Mouse (Mus musculus): ENCODE measurements around the gene Gm7579. TPM values are rescaled to one million over a fixed set of nuclear protein-coding genes. Genes with fewer than 3 reads are reported as not detected.
"Not testable (repeated sequence)": the region's sequence is repeated elsewhere in the genome, so short reads cannot be mapped to it uniquely, and the experiment has no call there.

The Gm7579 gene
- polyA plus RNA-seq, 1 experiment from 2014 or later = not detected

DNA sequence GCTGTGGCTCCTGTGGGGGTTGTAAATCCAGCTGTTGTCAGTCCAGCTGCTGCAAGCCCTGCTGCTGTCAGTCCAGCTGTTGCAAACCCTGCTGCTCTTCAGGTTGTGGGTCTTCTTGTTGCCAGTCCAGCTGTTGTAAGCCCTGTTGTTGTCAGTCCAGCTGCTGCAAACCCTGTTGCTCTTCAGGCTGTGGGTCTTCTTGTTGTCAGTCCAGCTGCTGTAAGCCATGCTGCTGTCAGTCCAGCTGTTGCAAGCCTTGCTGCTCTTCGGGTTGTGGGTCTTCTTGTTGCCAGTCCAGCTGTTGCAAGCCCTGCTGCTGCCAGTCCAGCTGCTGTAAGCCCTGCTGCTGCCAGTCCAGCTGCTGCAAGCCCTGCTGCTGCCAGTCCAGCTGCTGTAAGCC lies 477 bp downstream of the Gm7579 start:
- not testable (repeated sequence) for H3K9me3 ChIP-seq (replicated peaks); H3K4me3 ChIP-seq; H3K4me1 ChIP-seq (replicated peaks); H3K9ac ChIP-seq; H3K4me2 ChIP-seq; H3K36me3 ChIP-seq; H3K27ac ChIP-seq (ENCODE audit: poor library complexity, severe bottlenecking); ATAC-seq (ENCODE audit: insufficient number of reproducible peaks, low FRiP score)
- H3K27me3 ChIP-seq (replicated peaks) = peaks cover 13% of the 10 kb centered on the region; the same call in 1 of the 2 replicates
- WGBS = 64% methylated on average over 1 of the region's 1 CpGs

DNA sequence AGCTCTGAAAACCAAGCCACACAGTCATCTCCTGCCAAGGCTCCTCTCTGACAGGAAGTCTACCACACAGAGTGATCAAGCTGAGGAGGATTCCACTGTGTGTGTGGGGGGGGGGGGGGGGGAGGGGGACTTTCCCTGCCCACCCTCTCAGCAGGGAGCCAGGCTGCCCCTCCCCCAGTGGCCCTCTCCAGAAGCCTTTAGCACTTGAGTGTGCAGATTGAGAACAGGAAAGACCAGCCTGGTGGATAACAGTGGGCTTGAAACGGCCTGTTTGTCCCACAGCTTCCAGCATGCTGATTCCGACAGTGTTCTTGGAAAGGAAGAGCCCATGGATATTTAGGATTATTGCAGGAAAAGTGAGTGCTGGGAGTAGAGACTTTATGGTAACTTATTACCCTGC lies 12.9 kb downstream of the Gm7579 start:
- Histone ChIP-seq H3K4me2 (no peak overlapping the region), H3K4me1 (replicated peaks) (peaks cover 5% of the 10 kb centered on the region; the same call in 1 of the 2 replicates), H3K9ac (no peak overlapping the region), H3K4me3 (no peak overlapping the region), H3K27ac (ENCODE audit: poor library complexity, severe bottlenecking) (no peak overlapping the region), H3K27me3 (replicated peaks) (no peaks in the 10 kb centered on the region), H3K36me3 (no peaks in the 10 kb centered on the region), H3K9me3 (replicated peaks) (no peaks in the 10 kb centered on the region)
- no peak for ATAC-seq (ENCODE audit: insufficient number of reproducible peaks, low FRiP score)
- 21% methylated on average over 2 of the region's 2 CpGs for WGBS

DNA sequence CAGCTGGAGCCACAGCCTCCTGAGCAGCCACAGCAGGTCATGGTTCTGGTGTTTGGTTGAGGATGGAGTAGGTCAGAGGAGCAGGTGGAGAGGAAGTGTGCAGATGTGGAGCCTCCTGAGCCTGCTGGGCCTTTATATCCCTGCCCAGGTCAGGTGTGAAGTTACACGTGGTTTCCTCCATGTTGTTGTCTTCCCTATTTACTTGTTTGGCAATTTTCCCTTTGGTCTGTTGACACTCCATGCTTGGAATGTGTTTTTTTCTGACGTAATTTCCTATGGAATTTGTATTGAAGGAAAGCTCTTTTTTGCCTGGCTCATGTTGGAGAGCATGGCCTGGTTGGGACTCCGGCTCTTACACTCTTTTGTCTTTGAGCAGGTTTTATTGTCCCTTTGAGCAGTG lies 18.2 kb downstream of the Gm7579 start, which contains the start of gene Krtap5-5:
Krtap5-5 (minus strand) TSS at position 101 of the 400 bp plus-strand sequence.
- not testable (repeated sequence) for H3K4me3 ChIP-seq; H3K9me3 ChIP-seq (replicated peaks); H3K36me3 ChIP-seq; H3K27me3 ChIP-seq (replicated peaks); H3K27ac ChIP-seq (ENCODE audit: poor library complexity, severe bottlenecking); H3K9ac ChIP-seq; ATAC-seq (ENCODE audit: insufficient number of reproducible peaks, low FRiP score); H3K4me2 ChIP-seq; H3K4me1 ChIP-seq (replicated peaks)
- 47% methylated on average over 3 of the region's 3 CpGs for WGBS

DNA sequence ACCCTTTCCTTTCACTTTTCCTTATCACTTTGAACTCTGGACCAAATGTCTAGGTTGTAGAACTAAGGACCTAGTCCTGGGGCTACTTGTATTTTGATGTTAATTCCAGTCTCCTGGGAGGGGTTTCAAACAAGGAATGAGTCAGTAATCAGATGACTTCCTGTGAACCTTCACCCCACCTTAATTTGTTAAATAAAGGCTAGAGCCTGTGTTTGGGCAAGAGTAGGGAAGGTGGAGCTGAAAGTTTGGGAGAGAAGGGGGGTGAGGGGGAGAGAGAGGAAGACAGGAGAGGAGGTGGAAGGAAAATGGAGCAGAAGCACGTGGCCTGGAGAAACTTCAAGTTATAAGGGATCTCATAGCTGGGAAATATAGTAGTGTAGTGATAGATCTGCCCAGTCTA lies 19.9 kb downstream of the Gm7579 start:
- ATAC-seq (ENCODE audit: insufficient number of reproducible peaks, low FRiP score) = no peak
- Histone ChIP-seq H3K27ac (ENCODE audit: poor library complexity, severe bottlenecking) (no peak overlapping the region), H3K4me2 (no peak overlapping the region), H3K27me3 (replicated peaks) (no peaks in the 10 kb centered on the region), H3K9ac (no peak overlapping the region), H3K4me1 (replicated peaks) (no peaks in the 10 kb centered on the region), H3K9me3 (replicated peaks) (0 out of 2 replicates have a peak, but pooled peaks cover 10% of the 10 kb centered on the region), H3K4me3 (no peak overlapping the region), H3K36me3 (no peaks in the 10 kb centered on the region)
- WGBS = 38% methylated on average over 1 of the region's 1 CpGs

DNA sequence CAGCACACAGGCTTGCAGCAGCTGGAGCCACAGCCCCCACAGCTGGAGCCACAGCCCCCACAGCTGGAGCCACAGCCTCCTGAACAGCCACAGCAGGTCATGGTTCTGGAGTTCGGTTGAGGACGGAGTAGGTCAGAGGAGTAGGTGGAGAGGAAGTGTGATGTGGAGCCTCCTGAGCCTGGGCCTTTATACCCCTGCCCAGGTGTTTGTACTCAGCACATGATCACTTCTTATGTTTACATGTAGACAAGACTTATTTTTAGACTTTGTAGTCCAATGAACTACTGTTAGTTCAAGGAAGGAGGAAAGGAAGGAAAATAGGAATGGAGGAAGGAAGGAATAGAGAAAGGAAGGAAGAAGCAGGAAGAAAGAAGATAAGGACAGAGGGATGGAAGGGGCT lies 29.3 kb downstream of the Gm7579 start, which contains the start of gene Gm40460:
Gm40460 (minus strand) TSS at position 101 of the 400 bp plus-strand sequence.
- H3K9me3 ChIP-seq (replicated peaks) = peaks cover 12% of the 10 kb centered on the region; the same call in 1 of the 2 replicates
- no peak within 1 kb of the TSS for H3K4me3 ChIP-seq
- H3K27ac ChIP-seq (ENCODE audit: poor library complexity, severe bottlenecking) = no peak within 1 kb of the TSS
- H3K4me1 ChIP-seq (replicated peaks) = no peaks in the 10 kb centered on the region
- no peaks in the 10 kb centered on the region for H3K27me3 ChIP-seq (replicated peaks)
- 17% methylated on average over 2 of the region's 2 CpGs for WGBS
- no peak within 1 kb of the TSS for H3K9ac ChIP-seq
- H3K4me2 ChIP-seq = no peak within 1 kb of the TSS
- ATAC-seq (ENCODE audit: insufficient number of reproducible peaks, low FRiP score) = no peak
- H3K36me3 ChIP-seq = no peaks in the 10 kb centered on the region

DNA sequence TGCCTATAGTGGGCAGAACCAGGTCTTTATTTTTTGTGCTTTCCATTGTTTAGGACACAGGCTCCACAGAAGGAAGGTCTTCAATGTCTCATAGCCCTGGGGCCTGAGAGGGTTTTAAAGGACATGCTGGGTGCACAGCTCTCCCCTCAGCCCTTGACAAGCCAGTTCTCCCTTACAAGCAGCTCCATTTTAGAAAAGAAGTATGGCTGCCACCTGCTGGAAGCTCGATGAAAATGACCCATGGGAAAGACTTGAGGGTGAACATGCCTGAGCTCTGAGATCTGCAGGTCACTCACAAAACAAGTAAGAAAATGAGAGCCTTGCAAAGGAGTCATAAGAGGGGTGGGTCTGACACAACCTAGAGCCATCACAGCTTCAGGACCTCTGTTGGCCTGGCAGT lies 38.2 kb downstream of the Gm7579 start:
- H3K27me3 ChIP-seq (replicated peaks) = peaks cover 21% of the 10 kb centered on the region
- 2% methylated on average over 1 of the region's 1 CpGs for WGBS
- no peak overlapping the region for H3K9ac ChIP-seq
- ATAC-seq (ENCODE audit: insufficient number of reproducible peaks, low FRiP score) = no peak
- no peaks in the 10 kb centered on the region for H3K4me1 ChIP-seq (replicated peaks)
- H3K4me2 ChIP-seq = no peak overlapping the region
- H3K27ac ChIP-seq (ENCODE audit: poor library complexity, severe bottlenecking) = no peak overlapping the region
- no peaks in the 10 kb centered on the region for H3K36me3 ChIP-seq
- H3K4me3 ChIP-seq = no peak overlapping the region
- no peaks in the 10 kb centered on the region for H3K9me3 ChIP-seq (replicated peaks)

DNA sequence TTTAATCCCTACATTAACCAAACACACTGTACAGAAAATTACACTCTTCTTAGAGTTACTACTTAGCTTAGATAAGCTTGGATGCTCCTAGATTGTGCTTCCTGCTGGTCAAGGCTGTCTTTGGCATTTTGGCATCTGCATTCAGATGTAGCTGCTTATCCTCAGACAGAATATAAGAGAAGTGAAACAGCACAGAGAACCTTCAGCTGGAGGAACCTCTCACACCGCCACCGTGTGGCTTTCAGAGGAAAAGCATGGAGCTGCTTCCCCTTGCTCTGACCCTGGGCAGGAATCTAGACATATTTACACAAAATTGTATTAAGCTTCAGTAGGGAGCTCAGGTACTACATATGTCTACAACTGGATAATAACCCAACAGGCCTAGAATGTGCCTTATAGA lies 43.9 kb downstream of the Gm7579 start:
- no peak overlapping the region for H3K27ac ChIP-seq (ENCODE audit: poor library complexity, severe bottlenecking)
- 0% methylated on average over 2 of the region's 2 CpGs for WGBS
- H3K4me3 ChIP-seq = no peak overlapping the region
- peaks cover 15% of the 10 kb centered on the region for H3K27me3 ChIP-seq (replicated peaks)
- no peaks in the 10 kb centered on the region for H3K36me3 ChIP-seq
- ATAC-seq (ENCODE audit: insufficient number of reproducible peaks, low FRiP score) = no peak
- H3K9ac ChIP-seq = no peak overlapping the region
- H3K4me1 ChIP-seq (replicated peaks) = no peaks in the 10 kb centered on the region
- no peaks in the 10 kb centered on the region for H3K9me3 ChIP-seq (replicated peaks)
- no peak overlapping the region for H3K4me2 ChIP-seq

DNA sequence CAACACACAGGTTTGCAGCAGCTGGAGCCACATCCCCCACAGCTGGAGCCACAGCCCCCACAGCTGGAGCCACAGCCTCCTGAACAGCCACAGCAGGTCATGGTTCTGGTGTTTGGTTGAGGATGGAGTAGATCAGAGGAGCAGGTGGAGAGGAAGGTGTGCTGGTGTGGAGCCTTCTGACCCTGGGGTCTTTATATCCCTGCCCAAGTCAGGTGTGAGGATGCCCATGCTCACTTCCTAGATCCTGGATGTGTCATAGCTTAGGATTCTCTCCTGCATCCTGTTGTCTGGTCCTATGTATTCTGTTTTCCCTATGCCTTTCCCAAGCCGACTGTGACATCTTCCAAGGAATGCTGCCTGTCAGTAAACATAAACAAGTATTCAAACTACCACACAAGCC lies 46.6 kb downstream of the Gm7579 start, which contains the start of gene Gm2431:
Gm2431 (minus strand) TSS at position 101 of the 400 bp plus-strand sequence.
- not testable (repeated sequence) for H3K4me2 ChIP-seq; H3K36me3 ChIP-seq; H3K9ac ChIP-seq; H3K4me1 ChIP-seq (replicated peaks); H3K9me3 ChIP-seq (replicated peaks); H3K4me3 ChIP-seq; H3K27ac ChIP-seq (ENCODE audit: poor library complexity, severe bottlenecking); H3K27me3 ChIP-seq (replicated peaks); ATAC-seq (ENCODE audit: insufficient number of reproducible peaks, low FRiP score)
- 58% methylated on average over 1 of the region's 1 CpGs for WGBS

Other genes starting within 250 kb of the Gm7579 start
- 42.7 and 43.6 TPM in 2 replicates for gene Mob2, start 150.8 kb upstream of the Gm7579 start, polyA plus RNA-seq (2016; fragmentation: Nextera tagmentation; extraction: Ambion mirVana)
- 17.7 and 17.8 TPM in 2 replicates for gene Dusp8, start 116.0 kb upstream of the Gm7579 start, polyA plus RNA-seq (2016; fragmentation: Nextera tagmentation; extraction: Ambion mirVana)
- gene Gm45618, start 91.1 kb upstream of the Gm7579 start, polyA plus RNA-seq (2016; fragmentation: Nextera tagmentation; extraction: Ambion mirVana) = not detected in 2 replicates
- not detected in 2 replicates for gene Gm39115, start 75.8 kb upstream of the Gm7579 start, polyA plus RNA-seq (2016; fragmentation: Nextera tagmentation; extraction: Ambion mirVana)
- not detected in 2 replicates for gene Gm45337, start 67.3 kb upstream of the Gm7579 start, polyA plus RNA-seq (2016; fragmentation: Nextera tagmentation; extraction: Ambion mirVana)
- not detected in 2 replicates for gene Gm29735, start 54.7 kb upstream of the Gm7579 start, polyA plus RNA-seq (2016; fragmentation: Nextera tagmentation; extraction: Ambion mirVana)
- gene Gm4553, start 46.1 kb upstream of the Gm7579 start, polyA plus RNA-seq (2016; fragmentation: Nextera tagmentation; extraction: Ambion mirVana) = not detected in 2 replicates
- not detected in 2 replicates for gene Krtap5-2, start 35.9 kb upstream of the Gm7579 start, polyA plus RNA-seq (2016; fragmentation: Nextera tagmentation; extraction: Ambion mirVana)
- not detected in 2 replicates for gene Gm10153, start 21.5 kb upstream of the Gm7579 start, polyA plus RNA-seq (2016; fragmentation: Nextera tagmentation; extraction: Ambion mirVana)
- gene Krtap5-3, start 10.5 kb upstream of the Gm7579 start, polyA plus RNA-seq (2016; fragmentation: Nextera tagmentation; extraction: Ambion mirVana) = not detected in 2 replicates
- gene Krtap5-5, start 18.1 kb downstream of the Gm7579 start, polyA plus RNA-seq (2016; fragmentation: Nextera tagmentation; extraction: Ambion mirVana) = not detected in 2 replicates
- gene Gm40460, start 29.2 kb downstream of the Gm7579 start, polyA plus RNA-seq (2016; fragmentation: Nextera tagmentation; extraction: Ambion mirVana) = not detected in 2 replicates
- gene Gm2431, start 46.5 kb downstream of the Gm7579 start, polyA plus RNA-seq (2016; fragmentation: Nextera tagmentation; extraction: Ambion mirVana) = not detected in 2 replicates
- not detected in 2 replicates for gene Gm4559, start 62.5 kb downstream of the Gm7579 start, polyA plus RNA-seq (2016; fragmentation: Nextera tagmentation; extraction: Ambion mirVana)
- not detected in 2 replicates for gene Krtap5-1, start 85.3 kb downstream of the Gm7579 start, polyA plus RNA-seq (2016; fragmentation: Nextera tagmentation; extraction: Ambion mirVana)
- gene Krtap5-4, start 91.7 kb downstream of the Gm7579 start, polyA plus RNA-seq (2016; fragmentation: Nextera tagmentation; extraction: Ambion mirVana) = not detected in 2 replicates
- gene Ifitm10, start 161.9 kb downstream of the Gm7579 start, polyA plus RNA-seq (2016; fragmentation: Nextera tagmentation; extraction: Ambion mirVana) = 5.4 and 7.4 TPM in 2 replicates
- 3.0 TPM in 1 of 2 replicates, not detected in the other for gene Gm49369, start 170.8 kb downstream of the Gm7579 start, polyA plus RNA-seq (2016; fragmentation: Nextera tagmentation; extraction: Ambion mirVana)
- 431 and 436 TPM in 2 replicates for gene Ctsd, start 176.2 kb downstream of the Gm7579 start, polyA plus RNA-seq (2016; fragmentation: Nextera tagmentation; extraction: Ambion mirVana)
- 0.28 and 0.57 TPM in 2 replicates for gene Syt8, start 223.0 kb downstream of the Gm7579 start, polyA plus RNA-seq (2016; fragmentation: Nextera tagmentation; extraction: Ambion mirVana)
- gene Tnni2, start 229.9 kb downstream of the Gm7579 start, polyA plus RNA-seq (2016; fragmentation: Nextera tagmentation; extraction: Ambion mirVana) = 50.6 and 53.5 TPM in 2 replicates
- 33.4 and 38.4 TPM in 2 replicates for gene Lsp1, start 248.9 kb downstream of the Gm7579 start, polyA plus RNA-seq (2016; fragmentation: Nextera tagmentation; extraction: Ambion mirVana)

Measured in heart, embryonic 12.5 days (tissue).